Mouse (Mus musculus): ENCODE results near the gene Col4a3.

Gene Col4a3

DNA sequence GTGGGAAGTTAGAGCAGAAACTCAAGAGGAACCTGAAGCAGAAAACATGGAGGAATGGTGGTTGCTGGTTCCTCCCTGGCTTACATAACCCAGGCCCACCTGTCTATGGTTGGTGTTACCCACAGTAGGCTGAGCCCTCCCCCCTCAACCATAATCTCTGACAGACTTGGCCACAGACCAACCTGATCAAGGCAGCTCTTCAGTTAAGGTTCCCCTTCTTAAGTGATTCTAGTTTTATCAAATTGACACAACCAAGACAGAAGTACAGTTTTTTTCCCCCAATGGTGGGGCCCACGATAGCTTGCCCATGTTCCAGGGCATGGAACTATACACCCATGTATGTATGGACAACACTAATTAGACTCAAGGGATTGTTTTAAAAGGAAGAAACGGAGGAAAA lies 100.1 kb downstream of the Col4a3 start:
- no peak for DNase-seq

DNA sequence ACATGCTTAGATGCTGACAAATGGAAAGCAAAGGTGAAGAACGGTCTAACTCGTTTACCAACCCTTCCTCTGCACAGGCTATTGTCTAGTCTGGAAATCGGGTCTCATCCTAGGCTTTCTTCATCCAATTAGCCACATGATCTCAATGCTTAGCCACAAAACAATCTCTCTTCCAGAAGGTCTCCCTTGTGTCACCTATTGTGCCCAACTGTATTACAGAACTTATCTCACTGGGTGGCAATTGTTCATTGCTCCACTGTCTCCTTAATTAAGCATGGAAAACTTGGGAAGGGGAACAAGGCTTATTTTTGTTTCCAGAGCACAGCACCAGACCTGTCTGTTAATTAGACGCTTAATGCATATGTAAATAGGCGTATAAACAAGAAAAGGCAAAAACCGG lies 101.2 kb downstream of the Col4a3 start:
- DNase-seq, result peak; percentile 96

- DNase-seq, result no peak
These were observed 109.2 kb downstream of the Col4a3 start for GRCm38 (mm10) chr1:82695915-82696314.

GRCm38 (mm10) chr1:82717816-82718512 lies 131.2 kb downstream of the Col4a3 start:
- no peak for DNase-seq

GRCm38 (mm10) chr1:82724339-82725025 lies 137.8 kb downstream of the Col4a3 start, which contains the start of gene Mff:
Mff (plus strand) TSS chr1:82724890.
- DNase-seq, result peak; percentile 97

DNA sequence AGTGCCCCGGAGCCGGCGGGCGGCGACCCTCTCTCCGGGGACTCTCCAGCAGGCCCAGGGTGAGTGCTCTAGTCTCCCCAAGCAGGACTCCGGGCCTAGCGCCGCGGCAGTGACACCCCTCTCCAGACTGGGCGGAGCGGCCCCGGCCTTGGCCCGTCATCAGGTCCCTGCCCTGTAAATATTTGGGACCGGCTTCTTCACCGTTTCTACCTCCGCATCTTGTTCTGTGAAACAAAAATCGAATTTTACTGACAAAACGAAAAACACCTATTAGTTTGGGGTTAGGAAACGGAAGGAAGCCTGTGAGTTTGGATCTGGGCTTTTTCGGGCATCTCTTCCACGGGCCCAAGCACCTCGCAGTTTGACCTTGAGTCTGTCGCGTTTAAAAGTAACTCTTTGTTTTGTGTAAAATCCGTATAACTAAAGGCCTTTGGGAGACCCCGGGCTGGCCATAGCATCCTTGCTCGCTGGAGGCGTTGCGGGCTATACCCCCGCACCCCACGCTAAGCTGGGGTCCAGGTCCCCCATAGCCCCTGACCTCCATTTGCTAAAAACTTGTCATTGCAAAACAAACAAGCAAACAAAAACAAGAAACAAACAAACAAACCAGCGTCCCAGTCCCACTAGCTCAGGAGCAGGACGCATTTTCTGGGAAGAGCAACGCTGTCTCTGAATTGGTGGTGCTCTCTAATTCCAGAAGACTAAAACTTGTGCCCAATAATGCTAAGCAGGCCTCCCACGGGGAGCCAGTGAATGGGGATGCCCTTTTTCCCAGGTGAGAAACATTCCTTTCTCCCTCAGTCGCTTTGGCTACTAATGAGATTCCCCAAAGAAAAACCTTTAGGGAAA lies 138.5 kb downstream of the Col4a3 start:
- no peak for DNase-seq

DNA sequence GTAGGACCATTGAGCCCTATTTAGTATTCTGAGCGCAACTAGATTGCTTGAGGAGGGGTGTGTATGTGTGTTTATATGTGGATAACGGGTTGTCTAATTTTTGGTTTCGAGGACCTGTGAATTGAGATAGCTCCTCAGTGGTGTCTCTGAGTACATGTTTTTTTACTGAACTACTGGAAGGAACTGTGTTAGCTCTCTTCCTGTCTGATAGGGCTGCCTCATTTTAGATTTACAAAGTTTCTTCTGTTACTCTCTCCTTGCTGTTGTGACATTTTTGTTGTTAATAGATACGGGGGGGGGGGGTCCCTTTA lies 139.1 kb downstream of the Col4a3 start:
- no peak for DNase-seq

- DNase-seq, result no peak
These were observed 139.8 kb downstream of the Col4a3 start for GRCm38 (mm10) chr1:82726482-82726881.

DNA sequence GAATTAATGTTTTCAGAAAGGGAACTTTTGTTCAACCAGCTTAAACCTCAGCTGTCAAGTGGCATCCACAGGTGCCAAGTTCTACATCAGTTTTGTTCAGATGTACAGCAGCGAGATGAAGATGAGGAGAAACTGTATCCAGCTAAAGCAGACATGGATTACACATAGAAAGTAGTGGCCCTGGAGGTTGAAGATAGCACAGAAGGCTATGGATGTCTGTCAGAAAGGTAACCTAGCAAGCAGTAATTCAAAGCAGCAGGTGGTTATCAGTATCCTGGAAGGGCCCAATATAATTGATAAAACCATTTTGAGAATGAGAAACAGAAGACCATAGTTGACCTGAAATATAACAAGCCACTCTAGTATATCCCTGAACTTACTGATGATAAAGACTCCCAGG lies 146.6 kb downstream of the Col4a3 start:
- DNase-seq, result no peak

DNA sequence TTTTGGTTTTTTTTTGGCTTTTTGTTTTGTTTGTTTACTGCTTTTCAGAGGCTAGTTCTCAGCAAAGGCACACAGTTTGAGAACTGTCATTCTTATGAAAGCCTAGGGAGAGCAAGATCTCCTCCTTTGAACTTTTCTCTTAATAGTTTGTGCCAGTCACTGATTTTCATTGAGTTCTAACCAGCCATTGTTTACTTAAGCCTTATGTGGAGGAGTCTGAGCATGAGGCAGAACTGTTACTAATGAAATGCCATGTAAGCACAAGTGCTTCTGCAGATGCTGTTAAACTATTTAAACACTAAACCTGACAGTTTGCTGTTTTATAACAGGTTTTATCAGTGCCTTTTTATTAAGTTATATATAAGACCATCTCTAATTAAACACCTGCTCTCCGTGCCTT lies 151.3 kb downstream of the Col4a3 start:
- DNase-seq, result no peak

GRCm38 (mm10) chr1:82741539-82741938 lies 154.8 kb downstream of the Col4a3 start:
- no peak for DNase-seq

GRCm38 (mm10) chr1:82743962-82744361 lies 157.2 kb downstream of the Col4a3 start:
- DNase-seq, result no peak

- peak; percentile 82 for DNase-seq
These were observed 159.7 kb downstream of the Col4a3 start for GRCm38 (mm10) chr1:82746408-82746807.

DNA sequence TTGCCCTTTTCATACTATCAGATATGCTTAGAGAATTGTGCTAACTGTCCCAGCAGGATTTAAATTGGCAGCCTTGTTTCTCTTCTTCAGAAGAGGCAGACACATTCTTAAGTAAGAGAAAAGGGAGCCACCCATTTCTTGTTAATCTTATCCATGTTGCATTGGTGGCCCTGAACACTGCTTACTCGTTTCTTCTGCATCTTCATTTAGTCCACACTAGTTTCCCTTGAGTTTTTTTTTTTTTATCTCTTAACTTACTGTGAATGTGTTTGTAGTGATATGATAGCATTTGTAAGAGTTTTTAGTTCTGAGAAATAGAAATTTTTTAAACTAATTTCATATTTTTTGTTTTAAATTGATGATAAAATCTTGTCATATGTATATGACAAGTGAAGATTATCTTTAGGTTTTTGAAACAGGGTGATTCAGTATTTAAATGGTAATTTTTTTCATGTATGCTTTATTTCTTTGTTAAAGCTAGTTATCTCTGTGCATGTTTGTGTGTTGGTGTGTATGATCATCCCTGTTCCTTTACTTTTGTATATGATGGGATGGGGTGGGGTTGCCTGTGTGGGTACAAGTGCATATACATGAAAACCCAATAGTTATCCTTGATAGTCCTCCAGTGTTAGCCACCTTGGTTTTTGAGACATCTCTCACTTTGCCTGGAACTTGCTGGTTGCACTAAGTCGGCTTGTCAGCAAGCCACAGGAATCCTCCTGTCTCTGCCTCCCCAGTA lies 161.2 kb downstream of the Col4a3 start:
- DNase-seq, result no peak

DNA sequence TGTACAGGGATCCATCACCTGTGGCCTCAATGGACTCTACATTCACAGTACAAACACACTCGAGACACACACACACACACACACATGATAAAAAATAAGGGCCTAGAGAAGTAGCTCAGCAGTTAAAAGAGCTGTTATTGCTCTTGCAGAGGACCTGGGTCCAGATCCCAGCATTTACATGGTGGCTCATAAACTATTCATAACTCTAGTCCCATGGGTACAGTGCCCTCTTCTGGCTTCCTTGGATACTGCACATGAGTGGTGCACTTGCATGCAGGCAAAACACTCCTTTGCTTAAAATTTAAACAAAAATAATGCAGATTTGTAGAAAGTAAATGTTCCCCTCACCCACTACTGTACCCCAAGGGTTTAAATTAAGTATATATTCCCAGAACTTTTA lies 172.8 kb downstream of the Col4a3 start:
- peak; percentile 16 for DNase-seq

DNA sequence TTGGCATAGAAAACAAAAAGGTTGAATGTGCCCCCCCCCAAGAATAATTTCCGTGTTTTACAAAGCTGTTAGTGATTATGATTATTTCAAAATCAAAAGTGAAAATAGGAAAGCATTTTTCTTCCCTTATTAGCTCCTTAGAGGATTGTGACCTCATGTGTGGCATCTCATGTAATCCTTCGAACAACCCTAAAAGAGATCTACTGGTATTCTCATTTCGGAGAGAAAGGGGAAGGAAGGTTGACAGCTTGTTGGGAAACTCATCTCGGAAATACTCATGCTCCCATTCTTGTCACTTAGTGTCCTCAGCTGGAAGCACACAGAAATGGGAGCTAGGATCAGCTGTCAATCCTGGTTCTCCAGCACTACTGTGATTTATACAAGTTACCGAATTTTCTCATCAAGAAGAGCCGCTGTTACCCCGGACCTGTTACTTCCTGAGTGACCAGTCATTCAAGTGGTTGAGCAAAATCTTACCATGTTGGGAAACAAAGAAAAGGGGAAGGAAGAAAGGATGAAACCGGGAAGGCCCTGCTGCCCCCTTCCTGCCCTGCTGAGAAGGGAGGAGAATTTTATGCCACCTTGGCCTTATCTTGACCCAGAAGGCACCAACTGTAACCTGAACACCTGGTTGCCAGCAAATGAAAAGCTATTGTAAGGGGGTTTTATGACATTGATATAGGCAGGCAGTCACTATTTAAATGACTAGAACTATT lies 174.9 kb downstream of the Col4a3 start:
- DNase-seq, result no peak

GRCm38 (mm10) chr1:82762274-82762673 lies 175.6 kb downstream of the Col4a3 start:
- DNase-seq, result no peak

GRCm38 (mm10) chr1:82766227-82766626 lies 179.5 kb downstream of the Col4a3 start:
- no peak for DNase-seq

DNA sequence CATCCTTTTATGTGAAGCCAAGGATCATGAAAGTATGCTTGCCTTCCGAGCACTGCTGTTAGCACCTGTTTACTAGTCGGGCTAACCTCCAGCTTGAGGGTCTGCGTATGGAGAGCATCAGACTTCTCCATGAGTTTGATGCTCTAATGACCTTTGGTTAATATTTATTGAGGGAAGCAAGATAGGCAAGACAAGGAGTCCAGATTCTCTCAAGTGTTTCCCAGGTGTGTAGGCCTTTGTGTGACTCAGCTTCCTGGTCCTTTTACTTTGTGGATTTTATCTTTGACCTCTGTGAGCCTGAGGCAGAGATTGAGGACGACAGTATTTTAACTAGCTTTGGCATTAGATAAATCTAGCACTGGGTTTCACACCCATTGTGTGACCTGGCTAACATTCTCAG lies 179.9 kb downstream of the Col4a3 start:
- DNase-seq, result no peak

DNA sequence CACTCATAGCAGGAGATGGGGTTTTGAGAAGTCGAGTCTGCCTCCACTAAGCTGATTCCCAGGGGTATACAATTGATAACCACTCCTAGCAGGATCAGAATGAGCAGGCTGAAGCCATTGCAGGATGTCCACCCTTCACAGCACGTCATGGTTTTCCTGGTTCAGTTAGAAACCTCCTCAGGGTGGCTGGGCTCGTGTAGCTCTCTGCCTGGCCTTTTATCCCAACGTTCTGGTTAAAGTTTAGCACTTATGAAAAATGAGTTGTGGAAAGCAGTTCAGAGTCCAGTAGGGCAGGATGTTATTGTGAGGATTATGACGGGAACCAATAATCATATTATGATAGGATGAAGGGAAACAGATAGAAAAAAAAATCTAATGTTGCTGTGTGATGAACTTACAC lies 181.5 kb downstream of the Col4a3 start, which contains the start of gene Tm4sf20:
TSS of gene Tm4sf20 (minus strand) at position 193 of the 400 bp plus-strand sequence.
- DNase-seq, result no peak

GRCm38 (mm10) chr1:82771022-82771586 lies 184.4 kb downstream of the Col4a3 start, which contains the start of gene Gm47791:
Gm47791 (minus strand) TSS chr1:82771243.
- no peak for DNase-seq

Data from retina, postnatal 1 day (tissue).